Mouse (Mus musculus) heart, postnatal 4 days (tissue): Measurements from ENCODE around the gene Ivl. TPM values are rescaled to one million over a fixed set of nuclear protein-coding genes. Genes with fewer than 3 reads are reported as not detected.

Source experiments
- DNase-seq: peaks from one replicate; pipeline ENCODE4 v3.0.0; 2021
- total RNA-seq, 2 experiments: library from RNA; stranded (reverse); gene quantifications; 2 replicates each; pipeline ENCODE4 v1.2.3; 2021

Ivl gene
- not detected for total RNA-seq

- no peak for DNase-seq
These were observed at the start of gene Ivl for GRCm38 (mm10) chr3:92573449-92574041. Gene Ivl (minus strand): TSS chr3:92573735.

- DNase-seq: no peak
These were observed 48.0 kb upstream of the Ivl start, which contains the start of gene Lce6a for GRCm38 (mm10) chr3:92621560-92621959. Gene Lce6a (minus strand): TSS chr3:92621660.

- no peak for DNase-seq
These were observed 36.3 kb upstream of the Ivl start for GRCm38 (mm10) chr3:92609804-92610203.

- DNase-seq: no peak
These were observed 33.9 kb upstream of the Ivl start, which contains the start of gene 2210017I01Rik for GRCm38 (mm10) chr3:92607392-92607791. Gene 2210017I01Rik (minus strand): TSS chr3:92607492.

- no peak for DNase-seq
These were observed 28.6 kb upstream of the Ivl start for GRCm38 (mm10) chr3:92602169-92602568.

- no peak for DNase-seq
These were observed 26.9 kb upstream of the Ivl start for GRCm38 (mm10) chr3:92600456-92600855.

- DNase-seq: no peak
These were observed 26.4 kb upstream of the Ivl start for GRCm38 (mm10) chr3:92599973-92600372.

- DNase-seq: no peak
These were observed 24.9 kb upstream of the Ivl start for GRCm38 (mm10) chr3:92598429-92598828.

- DNase-seq: no peak
These were observed 15.3 kb upstream of the Ivl start, which contains the start of gene Smcp for GRCm38 (mm10) chr3:92588858-92589257. Gene Smcp (minus strand): TSS chr3:92588997.

- DNase-seq: no peak
These were observed 13.7 kb upstream of the Ivl start for GRCm38 (mm10) chr3:92587190-92587589.

GRCm38 (mm10) chr3:92585055-92585454 lies 11.5 kb upstream of the Ivl start:
- no peak for DNase-seq

- DNase-seq: no peak
These were observed 9.8 kb upstream of the Ivl start for GRCm38 (mm10) chr3:92583164-92583826.

- no peak for DNase-seq
These were observed 6.0 kb upstream of the Ivl start for GRCm38 (mm10) chr3:92579508-92579907.

GRCm38 (mm10) chr3:92578652-92579413 lies 5.3 kb upstream of the Ivl start:
- no peak for DNase-seq

- no peak for DNase-seq
These were observed 900 bp downstream of the Ivl start for GRCm38 (mm10) chr3:92572514-92573155.

GRCm38 (mm10) chr3:92568752-92569151 lies 4.8 kb downstream of the Ivl start:
- DNase-seq: no peak

GRCm38 (mm10) chr3:92565418-92565817 lies 8.1 kb downstream of the Ivl start:
- no peak for DNase-seq

- no peak for DNase-seq
These were observed 39.1 kb downstream of the Ivl start, which contains the start of gene 2310046K23Rik for GRCm38 (mm10) chr3:92534411-92534810. Gene 2310046K23Rik (minus strand): TSS chr3:92534511.
